Mouse (Mus musculus) forebrain, postnatal 0 days (tissue): Measurements from ENCODE around the gene 9930104L06Rik. TPM values are rescaled to one million over a fixed set of nuclear protein-coding genes. Genes with fewer than 3 reads are reported as not detected.
A peak's percentile ranks its signal among the peaks of the same experiment; 100 is the strongest.

Experiments used
- ATAC-seq: fragments of 200-750 bp; cut with Nextera tagmentation; 2 replicates; pipeline ENCODE4 v1.8.0; 2017; ENCODE audit warnings: mild to moderate bottlenecking, moderate library complexity
- DNase-seq: peaks from one replicate; pipeline ENCODE4 v3.0.0-alpha.2; 2015
- H3K27ac ChIP-seq: fragments of 300-500 bp; sonication (generic); 2 replicates; pipeline ENCODE4 v1.5.1; 2014; ENCODE audit warnings: low read depth, mild to moderate bottlenecking, antibody characterized with exemption, low read length, moderate library complexity, mixed read lengths
- H3K27me3 ChIP-seq: fragments of 300-500 bp; sonication (generic); 2 replicates; pipeline ENCODE4 v1.6.1; 2014; ENCODE audit warnings: mild to moderate bottlenecking, low read length, mixed read lengths; ENCODE audit not compliant: insufficient read depth
- H3K36me3 ChIP-seq: fragments of 300-500 bp; sonication (generic); 2 replicates; pipeline ENCODE4 v1.6.1; 2014; ENCODE audit warnings: mild to moderate bottlenecking, moderate library complexity; ENCODE audit not compliant: insufficient read depth
- H3K4me1 ChIP-seq: fragments of 300-500 bp; sonication (generic); 2 replicates; pipeline ENCODE4 v1.6.1; 2014; ENCODE audit warnings: antibody characterized with exemption; ENCODE audit not compliant: insufficient read depth
- H3K4me2 ChIP-seq: fragments of 300-500 bp; sonication (generic); 2 replicates; pipeline ENCODE4 v1.6.1; 2014; ENCODE audit warnings: low read depth, mild to moderate bottlenecking, moderate library complexity
- H3K4me3 ChIP-seq: fragments of 300-500 bp; sonication (generic); 2 replicates; pipeline ENCODE4 v1.5.1; 2014; ENCODE audit warnings: low read depth, low read length, mixed read lengths
- H3K9ac ChIP-seq: fragments of 300-500 bp; sonication (generic); 2 replicates; pipeline ENCODE4 v1.6.1; 2014; ENCODE audit warnings: mild to moderate bottlenecking
- H3K9me3 ChIP-seq: fragments of 300-500 bp; sonication (generic); 2 replicates; pipeline ENCODE4 v1.6.1; 2016; ENCODE audit warnings: low read length
- CTCF ChIP-seq: sonication (generic); IDR thresholded peaks from 2 replicates; pipeline ENCODE4 v1.5.1; 2016; ENCODE audit warnings: antibody characterized with exemption, control low read depth, low read depth
- WGBS: fragments of 180-500 bp; shearing (Covaris S2); extraction: QIAGEN DNeasy Blood & Tissue Kit; methylation state at CpG from one replicate; pipeline ENCODE4 v1.1.7; 2014; 5-methylcytosine and 5-hydroxymethylcytosine counted together
- polyA plus RNA-seq: library from polyadenylated mRNA; unstranded; fragments of >200 nt; fragmentation: Nextera tagmentation; extraction: Ambion mirVana; gene quantifications from 2 replicates; pipeline ENCODE4 v1.2.1, GENCODE M21; 2015
- total RNA-seq: library from RNA; depleted of rRNA; stranded (reverse); fragments of >200 nt; gene quantifications from 2 replicates; pipeline ENCODE4 v1.2.3, GENCODE M21; 2014; rRNA removed

Gene 9930104L06Rik
- total RNA-seq (12.4 and 36.1 TPM in 2 replicates), polyA plus RNA-seq (6.0 and 8.7 TPM in 2 replicates)

- Histone ChIP-seq H3K4me2 (peak within 1 kb of the TSS; percentile 75), H3K4me1 (peaks cover 5% of the 10 kb centered on the region), H3K9ac (peak within 1 kb of the TSS; percentile 57), H3K9me3 (no peaks in the 10 kb centered on the region), H3K36me3 (peaks cover 17% of the 10 kb centered on the region; the same call in 1 of the 2 replicates), H3K27me3 (no peaks in the 10 kb centered on the region), H3K27ac (no peak within 1 kb of the TSS), H3K4me3 (peak within 1 kb of the TSS; percentile 62)
- peak; percentile 99 for DNase-seq
- 2% methylated on average over 52 of the region's 52 CpGs for whole genome bisulfite sequencing
- TF ChIP-seq CTCF, result no peak
- ATAC-seq, result peak; percentile 100
Measured at GRCm38 (mm10) chr4:124936613-124937471, at the start of gene 9930104L06Rik. Gene 9930104L06Rik (plus strand): TSS chr4:124937048.

- TF ChIP-seq CTCF, result no peak
Measured at GRCm38 (mm10) chr4:124888702-124889101, 48.1 kb upstream of the 9930104L06Rik start.

GRCm38 (mm10) chr4:124889935-124890334 is 46.9 kb upstream of the 9930104L06Rik start:
- WGBS, result 65% methylated on average over 2 of the region's 2 CpGs
- H3K9me3 ChIP-seq, result no peaks in the 10 kb centered on the region
- H3K27ac ChIP-seq, result no peak overlapping the region
- no peak overlapping the region for H3K4me2 ChIP-seq
- no peaks in the 10 kb centered on the region for H3K4me1 ChIP-seq
- TF ChIP-seq CTCF, result no peak
- no peak overlapping the region for H3K4me3 ChIP-seq
- DNase-seq (no peak), ATAC-seq (no peak)
- peaks cover 6% of the 10 kb centered on the region for H3K27me3 ChIP-seq
- no peak overlapping the region for H3K9ac ChIP-seq
- no peaks in the 10 kb centered on the region for H3K36me3 ChIP-seq

More at GRCm38 (mm10) chr4:124888702-124889101, 48.1 kb upstream of the 9930104L06Rik start:
- Histone ChIP-seq H3K4me1 (no peaks in the 10 kb centered on the region), H3K27ac (no peak overlapping the region), H3K27me3 (peaks cover 6% of the 10 kb centered on the region), H3K36me3 (no peaks in the 10 kb centered on the region), H3K9me3 (no peaks in the 10 kb centered on the region), H3K4me2 (no peak overlapping the region), H3K9ac (no peak overlapping the region), H3K4me3 (no peak overlapping the region)
- WGBS, result 66% methylated on average over 7 of the region's 7 CpGs
- no peak for DNase-seq
- no peak for ATAC-seq

GRCm38 (mm10) chr4:124890831-124891230 is 46.0 kb upstream of the 9930104L06Rik start:
- DNase-seq (no peak), ATAC-seq (no peak)
- WGBS, result 70% methylated on average over 5 of the region's 5 CpGs
- H3K9ac ChIP-seq, result no peak overlapping the region
- H3K27me3 ChIP-seq, result peaks cover 9% of the 10 kb centered on the region
- TF ChIP-seq CTCF, result no peak
- no peaks in the 10 kb centered on the region for H3K9me3 ChIP-seq
- H3K36me3 ChIP-seq, result no peaks in the 10 kb centered on the region
- H3K4me2 ChIP-seq, result no peak overlapping the region
- no peaks in the 10 kb centered on the region for H3K4me1 ChIP-seq
- H3K4me3 ChIP-seq, result no peak overlapping the region
- no peak overlapping the region for H3K27ac ChIP-seq

- Histone ChIP-seq H3K9me3 (no peaks in the 10 kb centered on the region), H3K36me3 (no peaks in the 10 kb centered on the region), H3K27ac (no peak overlapping the region), H3K4me3 (peak overlapping the region; percentile 55), H3K4me1 (no peaks in the 10 kb centered on the region), H3K27me3 (peaks cover 17% of the 10 kb centered on the region), H3K4me2 (peak overlapping the region; percentile 80), H3K9ac (peak overlapping the region; percentile 64; the same call in 1 of the 2 replicates)
- no peak for TF ChIP-seq CTCF
- ATAC-seq (peak; percentile 45; the same call in 1 of the 2 replicates), DNase-seq (no peak)
- WGBS, result 26% methylated on average over 6 of the region's 6 CpGs
Measured at GRCm38 (mm10) chr4:124893769-124894168, 43.1 kb upstream of the 9930104L06Rik start.

- Histone ChIP-seq H3K27me3 (peaks cover 17% of the 10 kb centered on the region; the same call in 1 of the 2 replicates), H3K9me3 (no peaks in the 10 kb centered on the region), H3K9ac (peak overlapping the region; percentile 64), H3K36me3 (no peaks in the 10 kb centered on the region), H3K27ac (0 out of 2 replicates have a peak overlapping the region, but pooled peaks have one; percentile 4), H3K4me2 (peak overlapping the region; percentile 80), H3K4me3 (peak overlapping the region; percentile 55), H3K4me1 (no peaks in the 10 kb centered on the region)
- peak; percentile 73 for DNase-seq
- 3% methylated on average over 83 of the region's 83 CpGs for WGBS
- TF ChIP-seq CTCF, result peak; percentile 32; the same call in 1 of the 2 replicates
- peak; percentile 79 for ATAC-seq
Measured at GRCm38 (mm10) chr4:124894508-124895428, 42.1 kb upstream of the 9930104L06Rik start.
